Mouse (Mus musculus) heart, postnatal 25 days (tissue): ENCODE measurements around the gene Scg3. TPM values are rescaled to one million over a fixed set of nuclear protein-coding genes. Genes with fewer than 3 reads are reported as not detected.

Experiments
- total RNA-seq, 2 experiments: library from RNA; stranded (reverse); gene quantifications; 2 replicates each; pipeline ENCODE4 v1.2.3; 2021

The Scg3 gene
- total RNA-seq, 2 experiments from 2014 or later: 0.22 to 0.34 TPM

Other genes with a start within 250 kb of the Scg3 start
- 10 to 100 TPM; 12.0 to 20.6 TPM for gene Leo1, start 242.5 kb downstream of the Scg3 start, total RNA-seq
- 10 to 100 TPM; 62.9 to 74.0 TPM for gene Tmod3, start 124.4 kb downstream of the Scg3 start, total RNA-seq
- 1 to 10 TPM; 4.6 to 5.3 TPM for gene Tmod2, start 72.7 kb downstream of the Scg3 start, total RNA-seq
- gene Lysmd2, start 58.3 kb downstream of the Scg3 start, total RNA-seq: 1 to 10 TPM; 7.3 to 8.4 TPM
- 1 to 10 TPM in 1 of 2 experiments, under 1 TPM in 1; 0.98 to 1.0 TPM for gene Bmp5, start 91.3 kb upstream of the Scg3 start, total RNA-seq